Mouse (Mus musculus) lung, embryonic 16.5 days (tissue): ENCODE results near the gene Snx11. TPM values are rescaled to one million over a fixed set of nuclear protein-coding genes. Genes with fewer than 3 reads are reported as not detected.

Source experiments
- ATAC-seq: fragments of 200-750 bp; cut with Nextera tagmentation; 2 replicates; pipeline ENCODE4 v1.8.0; 2017; ENCODE audit warnings: low read depth, mild to moderate bottlenecking, moderate library complexity
- H3K27ac ChIP-seq: fragments of 300-500 bp; sonication (generic); 2 replicates; pipeline ENCODE4 v1.5.1; 2014; ENCODE audit warnings: mild to moderate bottlenecking, control low read depth, low read length
- H3K27me3 ChIP-seq: fragments of 300-500 bp; sonication (generic); 2 replicates; pipeline ENCODE4 v1.6.1; 2014; ENCODE audit warnings: low read depth, low read length, mixed read lengths; ENCODE audit not compliant: control insufficient read depth, insufficient read depth
- H3K36me3 ChIP-seq: fragments of 300-500 bp; sonication (generic); 2 replicates; pipeline ENCODE4 v1.6.1; 2014; ENCODE audit warnings: low read length; ENCODE audit not compliant: control insufficient read depth, insufficient read depth
- H3K4me1 ChIP-seq: fragments of 300-500 bp; sonication (generic); replicated peaks from 2 replicates; pipeline ENCODE4 v1.6.1; 2014; ENCODE audit warnings: low read length, mixed read lengths; ENCODE audit not compliant: control insufficient read depth, insufficient read depth
- H3K4me2 ChIP-seq: fragments of 300-500 bp; sonication (generic); 2 replicates; pipeline ENCODE4 v1.6.1; 2014; ENCODE audit warnings: low read depth, low read length, control low read depth
- H3K4me3 ChIP-seq: fragments of 300-500 bp; sonication (generic); 2 replicates; pipeline ENCODE4 v1.5.1; 2014; ENCODE audit warnings: mild to moderate bottlenecking, low read length, control low read depth
- H3K9ac ChIP-seq: fragments of 300-500 bp; sonication (generic); 2 replicates; pipeline ENCODE4 v1.6.1; 2014; ENCODE audit warnings: low read length, control low read depth
- H3K9me3 ChIP-seq: fragments of 300-500 bp; sonication (generic); 2 replicates; pipeline ENCODE4 v1.6.1; 2016; ENCODE audit warnings: low read length; ENCODE audit not compliant: control insufficient read depth
- WGBS: fragments of 180-500 bp; shearing (Covaris S2); extraction: QIAGEN DNeasy Blood & Tissue Kit; methylation state at CpG from one replicate; pipeline ENCODE4 v1.1.7; 2014; 5-methylcytosine and 5-hydroxymethylcytosine counted together
- polyA plus RNA-seq: library from polyadenylated mRNA; unstranded; fragments of >200 nt; fragmentation: Nextera tagmentation; extraction: Ambion mirVana; gene quantifications from 2 replicates; pipeline ENCODE4 v1.2.1, GENCODE M21; 2015

The Snx11 gene
- polyA plus RNA-seq, 1 experiment from 2014 or later = 16.6 TPM

- Histone ChIP-seq H3K9ac (peak overlapping the region; percentile 39), H3K27ac (peak overlapping the region; percentile 86), H3K36me3 (peaks cover 20% of the 10 kb centered on the region), H3K4me3 (no peak overlapping the region), H3K9me3 (no peaks in the 10 kb centered on the region), H3K27me3 (no peaks in the 10 kb centered on the region), H3K4me1 (peaks cover 16% of the 10 kb centered on the region), H3K4me2 (peak overlapping the region; percentile 11; the same call in 1 of the 2 replicates)
- peak; percentile 56 for ATAC-seq
- 35% methylated on average over 9 of the region's 9 CpGs for WGBS
Measured at GRCm38 (mm10) chr11:96768240-96768639, 9.1 kb downstream of the Snx11 start.

- WGBS = 59% methylated on average over 7 of the region's 7 CpGs
- H3K27me3 ChIP-seq = no peaks in the 10 kb centered on the region
- no peak overlapping the region for H3K4me2 ChIP-seq
- no peak overlapping the region for H3K9ac ChIP-seq
- no peak overlapping the region for H3K27ac ChIP-seq
- H3K36me3 ChIP-seq = peaks cover 15% of the 10 kb centered on the region
- no peak for ATAC-seq
- H3K9me3 ChIP-seq = no peaks in the 10 kb centered on the region
- H3K4me3 ChIP-seq = no peak overlapping the region
- H3K4me1 ChIP-seq = peaks cover 21% of the 10 kb centered on the region
Measured at GRCm38 (mm10) chr11:96767096-96767495, 10.3 kb downstream of the Snx11 start.

- Histone ChIP-seq H3K27ac (no peak overlapping the region), H3K36me3 (peaks cover 9% of the 10 kb centered on the region)
- 72% methylated on average over 12 of the region's 12 CpGs for WGBS
Measured at GRCm38 (mm10) chr11:96766555-96766954, 10.8 kb downstream of the Snx11 start.

GRCm38 (mm10) chr11:96765645-96766044 is 11.7 kb downstream of the Snx11 start:
- peaks cover 5% of the 10 kb centered on the region for H3K36me3 ChIP-seq
- 57% methylated on average over 7 of the region's 7 CpGs for WGBS
- H3K4me2 ChIP-seq = no peak overlapping the region
- H3K27ac ChIP-seq = peak overlapping the region; percentile 26; the same call in 1 of the 2 replicates
- H3K9me3 ChIP-seq = no peaks in the 10 kb centered on the region
- peak; percentile 44; the same call in 1 of the 2 replicates for ATAC-seq
- no peaks in the 10 kb centered on the region for H3K27me3 ChIP-seq
- H3K4me1 ChIP-seq = peaks cover 21% of the 10 kb centered on the region
- H3K4me3 ChIP-seq = no peak overlapping the region
- no peak overlapping the region for H3K9ac ChIP-seq

More at GRCm38 (mm10) chr11:96766555-96766954, 10.8 kb downstream of the Snx11 start:
- ATAC-seq = no peak
- H3K9me3 ChIP-seq = no peaks in the 10 kb centered on the region
- H3K4me3 ChIP-seq = no peak overlapping the region
- no peaks in the 10 kb centered on the region for H3K27me3 ChIP-seq
- peaks cover 21% of the 10 kb centered on the region for H3K4me1 ChIP-seq
- no peak overlapping the region for H3K9ac ChIP-seq
- no peak overlapping the region for H3K4me2 ChIP-seq

- no peak for ATAC-seq
- H3K4me2 ChIP-seq = no peak overlapping the region
- 44% methylated on average over 13 of the region's 13 CpGs for WGBS
- no peak overlapping the region for H3K9ac ChIP-seq
- H3K36me3 ChIP-seq = no peaks in the 10 kb centered on the region; the same call in none of the 2 replicates
- H3K4me1 ChIP-seq = peaks cover 21% of the 10 kb centered on the region
- no peaks in the 10 kb centered on the region for H3K9me3 ChIP-seq
- peak overlapping the region; percentile 66 for H3K27ac ChIP-seq
- H3K4me3 ChIP-seq = no peak overlapping the region
- no peaks in the 10 kb centered on the region for H3K27me3 ChIP-seq
Measured at GRCm38 (mm10) chr11:96764511-96765350, 12.6 kb downstream of the Snx11 start.

GRCm38 (mm10) chr11:96762742-96763470 is 14.5 kb downstream of the Snx11 start:
- H3K9ac ChIP-seq = no peak overlapping the region
- no peak overlapping the region for H3K4me2 ChIP-seq
- ATAC-seq = peak; percentile 19; the same call in 1 of the 2 replicates
- 59% methylated on average over 15 of the region's 15 CpGs for WGBS
- H3K4me3 ChIP-seq = no peak overlapping the region
- no peaks in the 10 kb centered on the region for H3K27me3 ChIP-seq
- H3K36me3 ChIP-seq = no peaks in the 10 kb centered on the region
- H3K27ac ChIP-seq = 0 out of 2 replicates have a peak overlapping the region, but pooled peaks have one; percentile 4
- H3K9me3 ChIP-seq = no peaks in the 10 kb centered on the region
- peaks cover 13% of the 10 kb centered on the region for H3K4me1 ChIP-seq

GRCm38 (mm10) chr11:96761984-96762383 is 15.4 kb downstream of the Snx11 start:
- no peaks in the 10 kb centered on the region for H3K27me3 ChIP-seq
- H3K4me2 ChIP-seq = no peak overlapping the region
- H3K9ac ChIP-seq = no peak overlapping the region
- no peaks in the 10 kb centered on the region for H3K36me3 ChIP-seq
- H3K27ac ChIP-seq = no peak overlapping the region
- no peak overlapping the region for H3K4me3 ChIP-seq
- peaks cover 7% of the 10 kb centered on the region for H3K4me1 ChIP-seq
- no peak for ATAC-seq
- 47% methylated on average over 7 of the region's 7 CpGs for WGBS
- no peaks in the 10 kb centered on the region for H3K9me3 ChIP-seq

GRCm38 (mm10) chr11:96760042-96760441 is 17.3 kb downstream of the Snx11 start:
- Histone ChIP-seq H3K36me3 (no peaks in the 10 kb centered on the region), H3K27ac (no peak overlapping the region), H3K4me2 (no peak overlapping the region), H3K4me1 (peaks cover 5% of the 10 kb centered on the region; the same call in 1 of the 2 replicates), H3K9me3 (no peaks in the 10 kb centered on the region), H3K4me3 (no peak overlapping the region), H3K27me3 (no peaks in the 10 kb centered on the region), H3K9ac (no peak overlapping the region)
- ATAC-seq = peak; percentile 67
- whole genome bisulfite sequencing = 27% methylated on average over 3 of the region's 3 CpGs

- no peak overlapping the region for H3K27ac ChIP-seq
- H3K9ac ChIP-seq = no peak overlapping the region
- no peak for ATAC-seq
- no peaks in the 10 kb centered on the region for H3K36me3 ChIP-seq
- no peaks in the 10 kb centered on the region for H3K9me3 ChIP-seq
- H3K4me3 ChIP-seq = no peak overlapping the region
- 57% methylated on average over 5 of the region's 5 CpGs for WGBS
- H3K4me2 ChIP-seq = no peak overlapping the region
- H3K27me3 ChIP-seq = no peaks in the 10 kb centered on the region
- peaks cover 5% of the 10 kb centered on the region; the same call in 1 of the 2 replicates for H3K4me1 ChIP-seq
Measured at GRCm38 (mm10) chr11:96758402-96758801, 19.0 kb downstream of the Snx11 start.
